Mouse (Mus musculus): ENCODE measurements around the gene Cab39l. TPM values are rescaled to one million over a fixed set of nuclear protein-coding genes. Genes with fewer than 3 reads are reported as not detected.
"Not testable (repeated sequence)": the region's sequence is repeated elsewhere in the genome, so short reads cannot be mapped to it uniquely, and the experiment has no call there.

Cab39l gene
- total RNA-seq, 1 experiment from 2014 or later = 26.0 TPM

DNA sequence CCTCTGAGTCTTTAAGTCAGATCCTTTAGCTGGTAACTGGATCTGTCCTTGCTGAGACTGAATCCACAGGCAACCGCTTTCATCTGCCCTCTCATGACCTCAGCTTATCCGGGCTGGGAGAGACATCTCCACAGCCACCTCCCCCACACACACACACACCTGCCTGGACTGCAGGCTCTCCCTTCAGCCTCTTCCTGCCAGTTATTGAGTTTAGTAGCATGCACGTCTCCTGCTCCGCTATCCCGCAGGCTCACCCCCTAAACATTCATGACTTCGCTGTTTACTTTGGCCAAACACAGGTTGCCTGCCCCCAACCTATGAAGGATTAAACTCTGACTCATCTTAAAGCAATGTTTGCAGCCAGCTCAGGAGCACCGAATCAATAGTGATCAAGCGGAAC, 111.2 kb downstream of the Cab39l start:
- no peak for ATAC-seq (replicated peaks; ENCODE audit: insufficient number of reproducible peaks, low FRiP score, low TSS enrichment, poor library complexity, severe bottlenecking)

DNA sequence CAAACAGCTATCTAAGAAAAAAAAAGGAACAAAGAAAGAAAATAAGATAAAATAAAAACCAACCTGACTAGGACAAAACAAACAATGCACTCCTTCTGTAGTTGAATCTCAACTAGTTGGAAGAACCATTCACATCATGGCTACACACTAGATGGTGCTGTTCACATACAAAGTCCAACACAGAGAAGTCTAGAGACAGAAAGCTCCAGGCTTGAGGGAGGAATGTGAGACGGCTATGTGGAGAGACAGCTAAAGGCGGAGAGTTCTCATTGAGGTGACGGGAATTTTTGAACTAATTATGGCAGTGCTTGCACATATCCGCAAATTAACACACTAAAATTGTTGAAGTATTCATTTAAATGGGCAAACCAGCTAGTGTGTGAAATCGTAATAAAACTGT, 113.3 kb downstream of the Cab39l start:
- ATAC-seq (replicated peaks; ENCODE audit: insufficient number of reproducible peaks, low FRiP score, low TSS enrichment, poor library complexity, severe bottlenecking) = no peak

GRCm38 (mm10) chr14:59555018-59555417, 114.2 kb downstream of the Cab39l start:
- ATAC-seq (replicated peaks; ENCODE audit: insufficient number of reproducible peaks, low FRiP score, low TSS enrichment, poor library complexity, severe bottlenecking) = no peak

DNA sequence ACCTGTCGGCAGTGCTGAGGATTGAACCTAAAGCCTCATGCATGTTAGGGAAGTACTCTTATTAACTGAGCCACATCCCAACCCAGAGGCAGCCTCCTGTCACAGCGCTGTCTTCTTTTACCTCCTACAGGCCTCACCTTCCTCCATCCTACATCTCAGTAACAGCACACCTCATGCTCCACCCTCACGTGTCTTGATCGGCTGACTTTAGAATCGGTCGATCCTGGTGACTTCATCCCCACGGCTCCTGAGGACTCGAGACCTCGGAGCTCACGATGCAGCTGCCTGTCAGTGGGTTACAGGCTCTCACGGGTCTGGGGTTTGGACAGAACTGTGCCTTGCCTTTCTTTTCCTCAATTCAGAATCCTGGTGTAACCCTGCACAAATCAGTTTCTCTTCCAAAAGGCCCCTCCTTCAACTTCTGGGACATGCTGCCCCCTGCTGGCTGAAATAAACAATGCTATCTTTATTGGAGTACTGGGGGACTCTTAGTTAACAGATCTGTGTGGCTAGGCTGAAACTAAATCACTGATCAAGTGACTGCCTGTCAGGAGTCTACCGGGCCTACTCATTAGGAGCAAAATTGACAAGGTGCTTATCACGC, 115.3 kb downstream of the Cab39l start:
- ATAC-seq (replicated peaks; ENCODE audit: insufficient number of reproducible peaks, low FRiP score, low TSS enrichment, poor library complexity, severe bottlenecking) = peak; percentile 12; the same call in 1 of the 2 replicates

GRCm38 (mm10) chr14:59557071-59557470, 116.3 kb downstream of the Cab39l start:
- ATAC-seq (replicated peaks; ENCODE audit: insufficient number of reproducible peaks, low FRiP score, low TSS enrichment, poor library complexity, severe bottlenecking) = peak; percentile 62

GRCm38 (mm10) chr14:59557886-59558285, 117.1 kb downstream of the Cab39l start:
- ATAC-seq (replicated peaks; ENCODE audit: insufficient number of reproducible peaks, low FRiP score, low TSS enrichment, poor library complexity, severe bottlenecking) = no peak

DNA sequence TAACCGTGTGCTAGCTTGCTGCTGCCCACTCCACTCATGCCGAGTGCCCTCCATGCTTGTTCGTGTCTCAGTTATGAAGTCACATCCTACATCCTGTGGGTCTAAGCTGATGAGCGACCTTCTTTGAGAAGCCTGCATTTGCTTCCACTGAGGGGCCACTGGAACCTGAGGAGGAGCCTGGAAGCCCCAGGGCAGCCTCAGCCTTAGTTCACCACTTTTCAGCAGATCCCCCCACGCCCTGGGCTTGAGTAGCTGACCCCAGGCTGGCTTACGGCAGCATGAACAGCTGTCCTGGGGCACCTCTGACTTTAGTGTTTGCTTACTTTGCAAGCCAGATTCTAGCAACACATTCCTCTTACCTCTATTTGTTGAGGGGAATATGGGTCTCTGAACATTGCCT, 126.0 kb downstream of the Cab39l start:
- ATAC-seq (replicated peaks; ENCODE audit: insufficient number of reproducible peaks, low FRiP score, low TSS enrichment, poor library complexity, severe bottlenecking) = no peak

DNA sequence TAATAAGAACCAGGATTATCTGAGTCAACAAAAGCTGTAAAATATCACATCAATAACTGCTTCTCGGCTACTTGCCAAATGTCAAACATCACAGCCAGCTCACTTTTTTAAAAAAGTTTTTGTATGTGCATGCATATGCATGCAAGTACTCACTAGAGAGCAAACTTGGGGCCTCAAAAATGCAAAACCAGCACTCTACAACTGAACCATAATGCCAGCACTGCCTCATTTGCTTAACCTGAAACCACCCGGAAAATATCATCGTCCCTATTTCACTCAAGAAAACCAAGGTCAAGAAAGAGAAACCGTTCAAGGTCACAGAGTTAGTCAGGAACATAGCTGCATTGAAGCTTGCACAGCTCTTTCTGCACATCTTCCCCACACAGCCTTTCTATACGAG, 135.6 kb downstream of the Cab39l start:
- ATAC-seq (replicated peaks; ENCODE audit: insufficient number of reproducible peaks, low FRiP score, low TSS enrichment, poor library complexity, severe bottlenecking) = no peak

- no peak for ATAC-seq (replicated peaks; ENCODE audit: insufficient number of reproducible peaks, low FRiP score, low TSS enrichment, poor library complexity, severe bottlenecking)
Observed at GRCm38 (mm10) chr14:59590614-59591013, 149.8 kb downstream of the Cab39l start.

- ATAC-seq (replicated peaks; ENCODE audit: insufficient number of reproducible peaks, low FRiP score, low TSS enrichment, poor library complexity, severe bottlenecking) = no peak
Observed at GRCm38 (mm10) chr14:59591901-59592300, 151.1 kb downstream of the Cab39l start.

GRCm38 (mm10) chr14:59592593-59592992, 151.8 kb downstream of the Cab39l start:
- ATAC-seq (replicated peaks; ENCODE audit: insufficient number of reproducible peaks, low FRiP score, low TSS enrichment, poor library complexity, severe bottlenecking) = no peak

DNA sequence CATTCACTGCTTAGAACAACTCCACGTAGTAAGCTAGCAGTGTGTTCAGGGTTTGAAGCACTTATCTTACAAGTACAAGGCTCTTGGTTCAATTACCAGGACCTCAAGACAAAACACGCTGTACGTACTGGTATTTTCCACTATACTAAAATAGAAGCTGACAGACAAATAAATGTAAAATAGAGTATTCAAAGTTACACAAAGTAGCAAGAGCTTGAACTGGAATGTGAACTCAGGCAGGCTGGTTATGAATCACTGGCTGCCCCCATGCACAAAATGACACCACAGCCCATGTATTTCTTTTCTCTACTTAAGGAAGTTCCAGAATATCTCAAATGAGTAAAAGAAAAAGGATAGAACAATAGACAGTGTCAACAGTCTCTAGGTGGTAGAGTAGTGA, 154.2 kb downstream of the Cab39l start:
- ATAC-seq (replicated peaks; ENCODE audit: insufficient number of reproducible peaks, low FRiP score, low TSS enrichment, poor library complexity, severe bottlenecking) = no peak

DNA sequence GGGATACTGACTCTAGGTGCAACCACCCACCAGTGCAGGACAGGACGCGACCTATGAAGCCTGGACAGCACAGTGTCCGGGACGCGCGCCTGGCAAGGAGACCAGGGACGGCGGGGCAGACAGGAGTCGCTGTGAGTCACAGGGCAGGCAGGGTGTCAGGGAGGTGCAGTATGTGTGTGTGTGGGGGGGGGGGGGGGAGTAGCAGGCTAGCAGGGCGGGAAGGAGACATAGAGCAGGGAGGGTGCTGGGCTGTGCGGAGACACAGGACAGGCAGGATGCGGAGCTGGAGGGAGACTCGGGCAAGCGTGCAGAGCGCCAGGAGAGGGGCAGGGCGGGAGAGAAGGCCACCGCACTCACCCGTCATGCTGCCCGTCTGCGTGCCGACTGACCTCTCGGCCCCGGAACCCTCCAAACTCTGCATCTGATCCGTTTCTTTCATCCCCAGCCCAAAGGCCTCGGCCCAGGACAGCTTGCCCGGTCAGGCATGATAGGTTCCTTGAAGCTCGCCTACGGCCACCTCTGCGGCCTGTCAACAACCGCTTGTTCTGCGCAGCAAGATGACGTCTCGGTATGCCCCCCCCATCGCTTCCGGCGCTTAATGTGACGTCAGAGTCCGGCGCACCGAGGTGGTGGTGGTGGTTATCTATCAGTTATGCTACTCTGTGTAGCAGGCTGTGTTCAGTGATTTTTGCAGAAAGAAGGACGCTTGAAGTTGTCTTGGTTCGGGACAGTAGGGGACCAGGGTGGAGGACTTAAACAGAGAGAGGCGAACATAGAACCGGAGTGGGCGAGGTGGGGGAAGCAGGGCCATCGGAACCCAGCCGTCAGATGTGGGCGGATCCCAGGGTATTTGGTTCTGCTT, 156.9 kb downstream of the Cab39l start, which contains the start of gene Cdadc1:
Gene Cdadc1 (minus strand): TSS at position 562 of the 862 bp plus-strand sequence.
- peak; percentile 97 for ATAC-seq (replicated peaks; ENCODE audit: insufficient number of reproducible peaks, low FRiP score, low TSS enrichment, poor library complexity, severe bottlenecking)

DNA sequence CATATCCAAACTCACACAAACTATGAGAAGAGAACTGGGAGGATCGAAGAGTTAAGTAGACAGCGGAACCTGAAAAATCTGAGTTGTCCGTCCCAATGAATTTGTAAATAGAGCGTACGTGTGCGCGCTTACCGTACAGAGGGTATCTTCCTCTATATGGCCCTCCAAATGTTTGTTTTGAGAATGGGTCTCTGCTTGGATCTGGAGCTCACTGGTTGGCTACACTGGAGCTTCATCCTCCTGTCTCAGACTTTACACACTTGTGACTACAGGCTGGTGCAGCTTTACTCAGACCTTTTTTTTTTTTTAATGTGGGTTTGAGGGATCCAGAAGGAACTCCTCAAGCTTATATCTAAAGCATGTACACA, 157.5 kb downstream of the Cab39l start:
- ATAC-seq (replicated peaks; ENCODE audit: insufficient number of reproducible peaks, low FRiP score, low TSS enrichment, poor library complexity, severe bottlenecking) = no peak

- ATAC-seq (replicated peaks; ENCODE audit: insufficient number of reproducible peaks, low FRiP score, low TSS enrichment, poor library complexity, severe bottlenecking) = no peak
Observed at GRCm38 (mm10) chr14:59604002-59604645, 163.4 kb downstream of the Cab39l start.

- ATAC-seq (replicated peaks; ENCODE audit: insufficient number of reproducible peaks, low FRiP score, low TSS enrichment, poor library complexity, severe bottlenecking) = peak; percentile 62; the same call in 1 of the 2 replicates
Observed at GRCm38 (mm10) chr14:59605671-59606353, 165.0 kb downstream of the Cab39l start.

DNA sequence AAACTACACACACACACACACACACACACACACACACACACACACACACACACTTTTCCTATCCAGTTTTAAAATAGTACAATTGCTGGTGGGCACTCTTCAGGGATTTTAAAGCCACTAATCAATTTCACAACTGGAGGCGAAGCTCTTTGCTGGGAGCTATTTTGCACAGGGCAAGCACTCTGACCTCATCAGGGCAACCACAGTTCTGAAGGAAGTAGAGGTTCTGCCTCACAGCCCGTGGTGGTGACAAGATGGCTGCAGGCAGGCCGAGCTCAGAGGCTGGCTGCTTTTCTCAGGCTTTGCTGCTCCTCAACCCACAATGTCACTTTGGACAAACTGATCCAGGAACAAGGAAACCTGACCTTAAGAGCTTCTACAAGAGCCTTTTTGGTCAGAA, 166.2 kb downstream of the Cab39l start:
- ATAC-seq (replicated peaks; ENCODE audit: insufficient number of reproducible peaks, low FRiP score, low TSS enrichment, poor library complexity, severe bottlenecking) = no peak

DNA sequence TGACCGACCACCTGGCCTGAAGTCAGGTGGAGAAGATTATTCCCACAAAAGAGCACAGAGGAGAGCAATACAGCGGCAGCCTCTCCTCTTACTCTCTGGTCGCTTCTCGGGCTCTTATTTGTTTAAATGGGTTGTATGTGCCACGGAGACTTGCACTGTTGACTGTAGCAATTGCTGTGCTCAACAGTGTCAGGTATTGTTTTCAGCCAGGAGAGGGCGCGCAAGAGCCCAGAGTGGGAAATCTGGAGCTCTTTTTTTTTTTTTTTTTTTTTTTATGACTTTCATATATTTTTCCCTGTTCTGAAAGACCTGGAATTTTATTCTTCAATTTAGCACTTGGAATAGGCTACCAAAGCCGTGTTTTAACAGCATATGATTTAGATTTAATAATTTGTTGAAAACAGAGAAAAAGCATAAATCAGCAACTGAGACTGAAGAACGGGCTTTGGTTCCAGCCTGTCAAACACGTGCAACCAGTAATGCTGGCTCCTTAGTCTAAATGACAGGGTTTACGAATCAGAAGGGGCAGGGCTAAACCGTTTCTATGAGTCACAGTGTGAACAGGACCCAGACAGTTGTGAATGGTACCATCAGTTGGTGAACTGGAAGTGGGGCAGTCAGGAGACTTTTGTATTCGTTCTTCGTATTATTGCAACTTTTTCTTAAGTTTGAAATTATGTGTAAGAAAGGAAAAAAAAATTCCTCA, 172.3 kb downstream of the Cab39l start:
- ATAC-seq (replicated peaks; ENCODE audit: insufficient number of reproducible peaks, low FRiP score, low TSS enrichment, poor library complexity, severe bottlenecking) = no peak

- ATAC-seq (replicated peaks; ENCODE audit: insufficient number of reproducible peaks, low FRiP score, low TSS enrichment, poor library complexity, severe bottlenecking) = not testable (repeated sequence)
Observed at GRCm38 (mm10) chr14:59614149-59614548, 173.4 kb downstream of the Cab39l start.

All from monocyte, adult 5-6 weeks (primary cell).